Mouse (Mus musculus) E14TG2a.4 (cell line): ENCODE data around the gene Gm49380.

Source experiments
- H3K27me3 ChIP-seq: 2 replicates; pipeline ENCODE4 v1.6.1; 2014; ENCODE audit warnings: low read length, control low read depth; ENCODE audit not compliant: insufficient read depth
- H3K36me3 ChIP-seq: 2 replicates; pipeline ENCODE4 v1.6.1; 2014; ENCODE audit warnings: low read length, control low read depth; ENCODE audit not compliant: insufficient read depth
- H3K4me1 ChIP-seq: replicated peaks from 2 replicates; pipeline ENCODE4 v1.6.1; 2014; ENCODE audit warnings: low read depth, low read length, control low read depth
- H3K4me3 ChIP-seq: replicated peaks from 2 replicates; pipeline ENCODE4 v1.5.1; 2014; ENCODE audit warnings: mild to moderate bottlenecking, low read length
- H3K9me3 ChIP-seq: 2 replicates; pipeline ENCODE4 v1.6.1; 2014; ENCODE audit warnings: low read length, control low read depth
- CTCF ChIP-seq: conservative IDR thresholded peaks from 2 replicates; pipeline ENCODE4 v1.5.1; 2014; ENCODE audit warnings: low read length
- NANOG ChIP-seq: IDR thresholded peaks from 2 replicates; pipeline ENCODE4 v1.6.1; 2014; ENCODE audit warnings: borderline replicate concordance, low read length, mixed read lengths
- POU5F1 ChIP-seq: IDR thresholded peaks from 2 replicates; pipeline ENCODE4 v1.6.1; 2014; ENCODE audit warnings: low read length, borderline replicate concordance

Gm49380 gene

DNA sequence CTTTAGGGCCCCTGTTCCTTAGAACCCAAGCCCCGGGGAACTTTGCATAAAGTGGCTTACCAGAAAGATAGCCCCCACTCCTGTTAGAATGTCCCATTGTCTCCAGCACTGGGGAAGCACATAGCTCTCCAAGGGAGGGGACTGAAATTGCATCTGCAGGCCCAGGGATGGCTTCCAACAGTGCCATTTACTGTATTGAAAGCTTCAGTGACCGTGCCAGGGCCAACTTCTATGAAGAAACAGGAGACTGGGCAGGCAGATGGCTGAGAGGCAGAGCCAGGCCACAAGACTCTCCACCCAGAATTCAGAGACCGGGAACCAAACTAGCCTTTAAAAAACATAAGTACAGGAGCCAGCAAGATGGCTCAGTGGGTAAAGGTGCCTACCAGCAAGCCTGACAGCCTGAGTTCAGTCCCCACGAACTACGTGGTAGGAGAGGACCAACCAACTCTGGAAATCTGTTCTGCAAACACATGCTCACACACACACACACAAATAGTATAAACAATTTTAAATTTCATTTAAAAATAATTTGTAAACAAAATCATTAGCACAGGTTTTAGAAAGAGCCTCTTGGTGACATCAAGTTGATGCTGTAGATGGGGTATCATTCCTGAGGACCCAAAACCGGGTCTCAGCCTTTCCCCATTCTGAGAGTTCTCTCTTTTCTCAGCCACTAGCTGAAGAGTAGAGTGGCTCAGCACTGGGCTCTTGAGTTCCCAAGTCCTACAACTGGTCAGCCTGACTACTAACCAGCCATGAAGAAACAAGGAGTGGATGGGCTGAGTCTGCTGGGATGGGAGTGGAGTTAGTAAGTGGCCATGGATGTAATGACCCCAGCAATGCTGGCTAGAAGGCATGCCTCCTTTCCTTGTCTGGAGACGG is 71.5 kb downstream of the Gm49380 start:
- H3K36me3 ChIP-seq = no peaks in the 10 kb centered on the region
- H3K4me3 ChIP-seq = no peak overlapping the region
- H3K27me3 ChIP-seq = peaks cover 59% of the 10 kb centered on the region
- H3K4me1 ChIP-seq = peaks cover 52% of the 10 kb centered on the region
- no peak for TF ChIP-seq NANOG
- TF ChIP-seq POU5F1 = no peak
- no peak for TF ChIP-seq CTCF
- H3K9me3 ChIP-seq = peaks cover 16% of the 10 kb centered on the region

DNA sequence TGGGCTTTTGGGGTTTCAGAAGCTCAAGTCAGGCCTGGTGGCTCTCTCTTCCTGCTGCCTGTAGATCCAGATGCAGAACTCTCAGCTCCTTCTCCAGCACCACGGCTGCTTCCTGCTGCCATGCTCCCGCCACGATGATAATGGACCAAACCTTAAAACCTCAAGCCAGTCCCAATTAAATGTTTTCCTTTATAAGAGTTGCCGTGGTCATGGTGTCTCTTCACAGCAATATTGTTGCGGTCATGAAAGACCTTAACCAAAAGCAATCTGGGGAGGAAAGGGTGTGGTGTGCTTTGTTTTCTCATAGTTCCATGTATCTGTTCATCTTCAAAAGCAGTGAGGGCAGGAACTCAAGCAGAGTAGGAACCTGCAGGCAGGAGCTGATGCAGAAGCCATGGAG is 76.2 kb downstream of the Gm49380 start:
- peak overlapping the region; percentile 10; the same call in 1 of the 2 replicates for H3K4me3 ChIP-seq
- peaks cover 21% of the 10 kb centered on the region for H3K27me3 ChIP-seq
- TF ChIP-seq NANOG (no peak), POU5F1 (no peak), CTCF (no peak)
- H3K4me1 ChIP-seq = peaks cover 58% of the 10 kb centered on the region
- no peaks in the 10 kb centered on the region for H3K36me3 ChIP-seq
- peaks cover 21% of the 10 kb centered on the region for H3K9me3 ChIP-seq

DNA sequence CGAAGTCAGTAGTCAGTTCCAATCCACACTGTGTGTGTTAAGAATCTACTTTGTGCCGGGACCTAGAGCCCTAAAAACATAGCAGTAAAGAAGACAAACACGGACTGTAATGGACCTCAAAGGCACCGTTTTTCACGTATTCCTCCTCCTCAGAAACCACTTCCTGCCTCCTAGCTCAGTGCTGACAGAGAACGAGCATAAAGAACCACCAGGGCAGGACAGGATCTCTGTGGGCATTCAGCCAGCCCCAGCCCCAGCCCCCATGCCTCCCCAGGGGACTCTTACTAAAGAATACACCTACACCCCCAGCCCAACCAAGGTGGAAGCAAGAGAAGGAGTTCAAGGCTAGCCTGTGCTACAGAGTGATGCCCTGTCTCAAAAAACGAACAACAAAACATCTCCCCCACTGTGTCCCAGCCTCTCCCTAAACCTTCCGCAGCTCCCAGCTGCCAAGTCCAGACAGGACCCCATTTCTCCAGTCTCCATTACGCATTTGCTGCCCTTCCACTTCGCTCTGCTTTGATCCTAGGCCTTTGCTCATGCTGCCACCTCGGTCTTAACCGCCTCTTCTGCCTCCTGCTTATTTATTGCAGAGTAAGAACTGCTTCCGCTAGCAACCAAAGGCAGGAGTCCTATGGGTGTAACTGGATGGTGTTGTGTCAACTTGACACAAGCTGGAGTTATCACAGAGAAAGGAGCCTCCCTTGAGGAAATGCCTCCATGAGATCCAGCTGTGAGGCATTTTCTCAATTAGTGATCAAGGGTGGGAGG is 79.2 kb downstream of the Gm49380 start:
- H3K4me1 ChIP-seq = peaks cover 50% of the 10 kb centered on the region
- no peaks in the 10 kb centered on the region for H3K36me3 ChIP-seq
- 0 out of 2 replicates have a peak overlapping the region, but pooled peaks have one; percentile 4 for H3K4me3 ChIP-seq
- TF ChIP-seq NANOG (no peak), CTCF (no peak), POU5F1 (no peak)
- H3K9me3 ChIP-seq = peaks cover 21% of the 10 kb centered on the region
- peaks cover 6% of the 10 kb centered on the region; the same call in 1 of the 2 replicates for H3K27me3 ChIP-seq

DNA sequence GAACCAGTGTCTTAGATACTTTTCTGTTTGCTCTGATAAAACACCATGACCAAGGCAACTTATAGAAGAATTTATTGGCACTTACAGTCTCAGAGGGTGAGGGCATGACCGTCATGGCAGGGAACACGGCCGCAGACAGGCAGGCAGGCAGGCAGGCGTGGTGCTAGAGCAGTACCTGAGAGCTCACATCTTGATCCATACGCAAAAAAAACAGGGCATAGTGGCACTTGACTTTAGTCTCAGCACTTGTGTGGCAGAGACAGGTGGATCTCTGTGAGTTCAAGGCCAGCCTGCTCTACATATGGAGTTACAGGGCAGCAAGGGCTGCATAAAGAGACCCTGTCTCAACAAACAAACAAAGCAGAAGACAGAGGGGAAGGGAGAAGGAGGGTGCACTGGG is 80.0 kb downstream of the Gm49380 start:
- Histone ChIP-seq H3K4me3 (no peak overlapping the region), H3K36me3 (no peaks in the 10 kb centered on the region), H3K9me3 (peaks cover 16% of the 10 kb centered on the region), H3K4me1 (peaks cover 50% of the 10 kb centered on the region), H3K27me3 (peaks cover 6% of the 10 kb centered on the region; the same call in 1 of the 2 replicates)
- TF ChIP-seq NANOG = no peak
- no peak for TF ChIP-seq CTCF
- TF ChIP-seq POU5F1 = no peak

DNA sequence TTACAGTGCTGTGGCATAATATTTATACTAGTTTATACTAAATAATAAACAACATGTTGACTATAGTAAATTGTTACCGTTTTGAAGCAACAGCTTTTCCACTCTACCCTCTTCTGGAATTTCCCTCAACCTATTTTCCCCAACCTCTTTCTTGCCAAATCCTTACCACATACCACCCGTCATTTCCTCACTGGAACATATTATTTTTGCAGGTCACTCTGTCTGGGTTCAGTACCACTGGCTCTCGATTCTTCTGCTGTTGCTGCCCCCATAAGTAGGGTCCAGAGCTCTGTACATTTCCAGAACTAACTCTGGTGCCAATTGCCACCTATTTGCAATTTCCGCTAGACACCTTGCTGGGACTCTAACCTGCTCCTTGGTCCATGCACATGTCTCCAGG is 81.4 kb downstream of the Gm49380 start:
- H3K9me3 ChIP-seq = 0 out of 2 replicates have a peak, but pooled peaks cover 5% of the 10 kb centered on the region
- TF ChIP-seq POU5F1 = no peak
- TF ChIP-seq NANOG = no peak
- TF ChIP-seq CTCF = no peak

GRCm38 (mm10) chr9:44031079-44031478 is 82.2 kb downstream of the Gm49380 start:
- 0 out of 2 replicates have a peak, but pooled peaks cover 5% of the 10 kb centered on the region for H3K9me3 ChIP-seq

More for the DNA sequence above, 81.4 kb downstream of the Gm49380 start:
- Histone ChIP-seq H3K4me1 (peaks cover 44% of the 10 kb centered on the region), H3K4me3 (no peak overlapping the region), H3K36me3 (no peaks in the 10 kb centered on the region), H3K27me3 (peaks cover 6% of the 10 kb centered on the region; the same call in 1 of the 2 replicates)

DNA sequence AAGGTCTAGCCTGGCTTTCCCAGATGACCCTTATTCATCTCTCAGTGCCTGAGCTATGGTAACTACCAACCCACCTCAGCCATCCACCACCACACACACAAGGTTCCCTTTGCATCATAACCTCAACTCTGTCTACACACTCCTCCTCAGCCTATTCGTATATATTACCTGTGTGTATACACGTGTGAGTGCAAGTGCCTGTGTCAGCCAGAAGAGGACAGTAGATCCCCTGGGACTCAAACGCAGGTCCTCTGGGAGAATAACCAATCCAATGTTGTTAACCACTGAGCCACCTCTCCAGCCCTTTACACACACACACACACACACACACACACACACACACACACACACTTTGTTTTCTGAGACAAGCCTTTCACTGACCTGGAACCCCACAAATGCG is 82.7 kb downstream of the Gm49380 start:
- Histone ChIP-seq H3K9me3 (0 out of 2 replicates have a peak, but pooled peaks cover 5% of the 10 kb centered on the region), H3K4me3 (no peak overlapping the region), H3K4me1 (peaks cover 31% of the 10 kb centered on the region), H3K27me3 (peaks cover 6% of the 10 kb centered on the region; the same call in 1 of the 2 replicates), H3K36me3 (no peaks in the 10 kb centered on the region)
- TF ChIP-seq NANOG (no peak), CTCF (no peak), POU5F1 (no peak)

More at GRCm38 (mm10) chr9:44031079-44031478, 82.2 kb downstream of the Gm49380 start:
- Histone ChIP-seq H3K36me3 (no peaks in the 10 kb centered on the region), H3K4me1 (peaks cover 35% of the 10 kb centered on the region), H3K4me3 (no peak overlapping the region), H3K27me3 (peaks cover 6% of the 10 kb centered on the region; the same call in 1 of the 2 replicates)
- TF ChIP-seq POU5F1 (no peak), NANOG (no peak), CTCF (no peak)
